Mouse (Mus musculus) ES-CJ7 (cell line): ENCODE measurements around the gene Cadm4.
"Not testable (repeated sequence)": the region's sequence is repeated elsewhere in the genome, so short reads cannot be mapped to it uniquely, and the experiment has no call there.

ENCODE experiments used
- DNase-seq: peaks from one replicate; pipeline ENCODE4 v3.0.0; 2011; ENCODE audit warnings: low read depth, low spot score

Gene Cadm4

DNA sequence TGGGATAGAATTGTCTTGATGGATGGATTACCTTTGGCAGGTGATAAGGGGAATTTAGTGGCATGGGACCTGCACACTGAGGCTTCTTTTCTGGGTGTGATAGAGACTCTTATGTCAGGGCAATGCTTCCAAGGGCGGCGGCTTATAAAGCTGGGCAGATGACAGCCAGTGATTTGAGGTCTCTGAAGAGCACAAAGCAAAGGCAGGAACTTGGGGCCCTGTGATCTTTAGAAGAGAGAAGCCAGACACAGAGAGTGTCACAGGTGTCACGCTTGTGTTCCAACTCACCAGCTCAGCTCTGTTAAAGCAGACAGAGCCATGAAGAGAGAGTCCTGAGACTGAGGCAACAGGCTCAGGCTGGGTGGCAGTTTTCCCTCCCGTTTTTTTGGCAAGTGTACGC lies 13.9 kb upstream of the Cadm4 start:
- DNase-seq, result no peak

DNA sequence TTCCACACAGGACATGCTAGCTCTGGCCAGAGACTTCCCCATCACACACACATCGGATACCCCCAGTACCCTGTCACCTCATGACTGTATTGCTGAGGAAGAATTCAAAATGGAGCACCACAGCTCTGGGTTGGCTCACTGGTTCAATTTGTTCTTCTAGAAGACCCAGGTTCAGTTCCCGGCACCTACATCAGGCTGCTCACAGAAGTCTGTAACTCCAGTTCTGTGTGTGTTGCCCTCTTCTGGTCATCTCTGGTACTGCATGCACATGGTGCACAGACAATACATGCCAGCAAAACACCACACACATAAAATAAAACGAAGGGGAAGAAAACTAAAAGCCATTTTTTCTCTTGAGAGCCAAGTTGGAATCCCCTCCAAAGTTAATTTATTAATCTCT lies 12.7 kb upstream of the Cadm4 start:
- DNase-seq, result peak; percentile 81

DNA sequence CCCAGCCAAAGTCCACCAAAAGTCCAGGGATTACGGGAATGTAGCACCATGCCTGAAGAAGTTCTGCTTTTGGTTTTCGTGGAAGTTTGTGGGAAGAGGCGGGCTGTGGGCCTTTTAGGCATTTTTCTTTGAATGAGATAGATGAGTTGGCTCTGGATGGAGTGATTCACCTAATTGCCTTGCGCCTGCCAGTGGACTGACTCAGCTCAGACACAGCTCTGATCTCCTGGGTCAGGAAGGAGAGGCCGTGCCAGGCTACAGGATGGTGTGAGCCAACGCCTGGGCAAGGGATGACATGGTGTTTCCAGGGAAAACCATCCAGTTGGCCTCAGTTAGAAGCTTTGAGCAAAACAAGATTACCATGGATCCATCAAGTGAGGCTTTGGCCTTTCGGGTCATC lies 11.5 kb upstream of the Cadm4 start:
- no peak for DNase-seq

DNA sequence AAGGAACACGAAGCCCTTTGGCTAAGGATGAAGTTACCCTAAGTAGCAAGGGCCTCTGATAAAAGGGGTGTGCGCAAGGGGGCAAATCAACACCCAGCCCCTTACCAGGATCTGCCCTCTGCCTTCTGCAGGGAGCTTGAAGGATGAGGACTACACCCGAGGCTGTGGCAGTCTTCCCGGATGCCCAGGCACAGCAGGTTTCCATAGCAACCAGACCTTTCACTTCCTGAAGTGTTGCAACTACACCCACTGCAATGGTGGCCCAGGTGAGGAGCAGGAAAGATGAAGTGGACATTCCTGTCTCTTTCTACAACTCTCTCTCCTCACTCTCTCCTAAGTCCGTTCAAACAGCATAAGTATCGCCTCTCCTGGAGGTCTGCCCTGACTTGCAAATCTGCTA lies 9.4 kb upstream of the Cadm4 start:
- DNase-seq, result no peak

DNA sequence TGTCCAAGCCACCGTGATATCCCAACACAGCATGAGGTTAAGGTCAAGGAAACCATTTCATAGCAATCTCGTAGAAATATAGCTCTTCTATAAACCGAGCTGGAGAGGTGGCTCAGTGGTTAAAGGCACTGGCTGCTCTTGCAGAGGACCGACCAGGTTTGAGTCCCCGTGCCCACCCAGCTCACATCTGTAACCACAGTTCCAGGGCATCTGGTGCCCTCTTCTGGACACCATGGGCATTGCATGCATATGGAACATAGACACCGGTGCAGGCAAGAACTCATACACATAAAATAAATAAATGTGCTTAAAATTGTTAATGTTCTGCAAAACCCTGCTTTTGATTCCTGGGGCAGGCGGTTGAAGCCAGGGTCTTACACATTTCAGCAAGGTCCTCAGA lies 8.9 kb upstream of the Cadm4 start:
- peak; percentile 78 for DNase-seq

DNA sequence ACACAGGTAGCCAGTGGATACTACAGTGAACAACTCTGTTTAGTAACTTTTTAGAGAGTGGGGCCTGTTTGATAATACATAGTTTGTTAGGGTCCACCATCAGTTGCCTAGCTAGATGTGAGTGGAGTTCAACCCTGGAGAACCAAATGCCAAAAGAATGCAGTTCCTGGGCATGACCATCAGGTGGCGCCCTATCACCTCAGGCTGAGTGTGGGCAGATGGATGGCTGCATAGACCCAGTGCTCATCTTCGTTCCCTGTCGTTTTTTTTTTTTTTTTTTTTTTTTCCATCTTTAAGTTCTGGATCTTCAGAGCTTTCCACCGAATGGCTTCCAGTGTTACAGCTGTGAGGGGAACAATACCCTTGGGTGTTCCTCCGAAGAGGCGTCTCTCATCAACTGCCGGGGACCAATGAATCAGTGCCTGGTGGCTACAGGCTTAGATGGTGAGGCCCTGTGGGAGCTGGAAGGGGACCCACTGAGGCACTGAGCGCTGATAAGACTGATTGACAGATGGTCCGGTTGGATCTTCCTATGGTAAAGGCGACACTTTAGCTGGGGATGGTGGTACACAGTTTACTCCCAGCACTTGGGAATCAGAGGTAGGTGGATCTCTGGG lies 7.8 kb upstream of the Cadm4 start:
- DNase-seq, result peak; percentile 78

DNA sequence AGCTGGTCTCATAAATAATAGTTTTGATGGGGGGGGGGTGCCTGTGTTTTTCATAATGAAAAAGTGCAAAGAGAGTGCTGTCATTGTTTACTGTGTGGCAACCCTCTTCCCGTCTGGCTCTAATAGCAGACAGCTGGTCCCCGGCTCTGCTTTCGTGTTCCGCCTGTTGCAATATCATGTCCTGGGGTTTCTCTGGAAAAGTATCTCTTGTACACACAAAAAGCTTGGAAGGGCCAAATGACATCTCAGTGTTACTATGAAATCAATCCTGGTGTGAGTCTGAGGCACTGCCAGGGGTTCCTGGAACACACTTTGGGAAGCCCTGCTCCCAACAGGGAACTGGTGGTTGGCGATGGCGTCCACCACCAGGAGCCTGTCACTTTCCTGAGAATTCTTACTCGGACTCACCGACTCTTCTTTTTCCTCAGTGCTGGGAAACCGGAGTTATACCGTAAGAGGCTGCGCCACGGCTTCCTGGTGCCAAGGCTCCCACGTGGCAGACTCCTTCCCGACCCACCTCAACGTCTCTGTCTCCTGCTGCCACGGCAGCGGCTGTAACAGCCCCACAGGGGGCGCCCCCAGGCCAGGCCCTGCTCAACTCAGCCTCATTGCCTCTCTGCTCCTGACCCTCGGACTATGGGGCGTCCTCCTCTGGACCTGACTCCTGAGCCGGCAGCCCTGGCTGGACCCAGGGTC lies 6.9 kb upstream of the Cadm4 start:
- no peak for DNase-seq

DNA sequence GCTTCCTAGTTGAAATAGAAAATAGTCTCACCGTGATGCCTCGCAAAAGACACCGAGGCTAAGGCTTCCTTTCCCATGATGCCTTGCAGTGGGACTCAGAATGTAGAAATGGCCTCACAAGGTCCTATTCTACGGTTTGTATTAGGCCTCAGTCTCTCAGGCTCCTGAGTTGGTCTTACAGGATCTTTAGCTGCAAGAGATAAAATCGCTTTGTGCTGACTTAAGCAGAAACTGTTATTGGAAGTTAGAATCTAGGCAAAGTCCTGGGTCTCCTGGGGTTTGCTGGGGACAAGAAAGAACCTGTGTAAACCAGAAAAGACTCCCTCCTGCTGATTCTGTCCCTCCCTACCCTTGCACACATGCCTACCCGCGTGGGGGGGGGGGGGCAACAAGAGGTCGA lies 5.5 kb upstream of the Cadm4 start:
- DNase-seq, result no peak

DNA sequence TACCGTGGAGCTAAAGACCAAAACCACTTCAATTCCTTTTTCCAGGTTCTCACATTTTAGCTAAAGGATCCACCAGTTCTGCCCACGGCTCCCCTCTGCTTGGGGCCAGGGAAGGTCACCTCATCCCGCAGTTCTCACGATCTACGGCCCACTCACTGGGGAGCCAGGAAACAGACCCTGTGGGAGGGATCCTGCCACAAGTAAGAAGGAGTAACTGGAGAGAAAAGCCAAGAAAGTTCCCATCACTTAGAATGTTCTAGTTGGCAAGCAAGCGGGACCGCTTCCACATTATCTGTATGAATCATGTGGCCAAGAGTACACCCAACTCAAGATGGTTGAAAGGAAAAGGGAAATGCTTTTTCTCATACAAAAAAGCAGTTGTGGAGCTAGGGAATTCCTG lies 5.0 kb upstream of the Cadm4 start:
- no peak for DNase-seq

DNA sequence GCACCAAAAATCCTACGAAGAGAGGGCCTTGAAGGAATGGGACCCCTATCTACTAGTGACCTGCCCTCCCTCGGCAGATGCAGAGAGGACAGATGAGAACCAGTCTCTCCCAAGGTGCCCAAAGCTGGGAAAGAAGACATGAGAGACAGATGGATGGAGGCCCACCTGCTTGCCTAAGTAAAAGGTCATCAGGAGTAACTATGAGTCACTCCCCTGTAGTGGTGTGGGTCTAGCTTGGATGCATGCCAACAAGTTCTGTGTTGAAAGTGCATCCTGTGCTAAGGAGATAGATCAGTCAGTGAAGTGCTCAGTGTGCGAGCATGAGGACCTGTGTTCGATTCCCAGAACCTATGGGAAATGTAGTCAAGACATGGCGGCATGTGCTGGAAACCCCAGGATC lies 2.9 kb upstream of the Cadm4 start:
- no peak for DNase-seq

DNA sequence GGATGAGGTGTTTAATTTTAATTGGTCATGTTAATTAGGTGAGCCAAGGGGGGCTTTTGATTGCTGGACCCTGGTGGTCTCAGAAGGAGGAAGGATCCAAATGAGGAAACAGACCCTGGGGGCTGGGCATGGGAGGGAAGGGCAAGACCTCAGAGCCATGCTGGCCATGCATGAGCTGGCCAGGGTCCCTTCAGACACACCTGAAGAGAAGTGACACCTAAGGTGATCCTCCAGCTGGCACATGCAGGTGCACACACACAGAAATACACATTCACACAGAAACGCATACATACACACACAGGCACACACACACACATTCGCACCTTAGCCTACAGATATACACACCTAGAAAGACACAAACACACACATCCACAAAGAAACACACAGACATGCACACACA lies 2.1 kb upstream of the Cadm4 start:
- no peak for DNase-seq

DNA sequence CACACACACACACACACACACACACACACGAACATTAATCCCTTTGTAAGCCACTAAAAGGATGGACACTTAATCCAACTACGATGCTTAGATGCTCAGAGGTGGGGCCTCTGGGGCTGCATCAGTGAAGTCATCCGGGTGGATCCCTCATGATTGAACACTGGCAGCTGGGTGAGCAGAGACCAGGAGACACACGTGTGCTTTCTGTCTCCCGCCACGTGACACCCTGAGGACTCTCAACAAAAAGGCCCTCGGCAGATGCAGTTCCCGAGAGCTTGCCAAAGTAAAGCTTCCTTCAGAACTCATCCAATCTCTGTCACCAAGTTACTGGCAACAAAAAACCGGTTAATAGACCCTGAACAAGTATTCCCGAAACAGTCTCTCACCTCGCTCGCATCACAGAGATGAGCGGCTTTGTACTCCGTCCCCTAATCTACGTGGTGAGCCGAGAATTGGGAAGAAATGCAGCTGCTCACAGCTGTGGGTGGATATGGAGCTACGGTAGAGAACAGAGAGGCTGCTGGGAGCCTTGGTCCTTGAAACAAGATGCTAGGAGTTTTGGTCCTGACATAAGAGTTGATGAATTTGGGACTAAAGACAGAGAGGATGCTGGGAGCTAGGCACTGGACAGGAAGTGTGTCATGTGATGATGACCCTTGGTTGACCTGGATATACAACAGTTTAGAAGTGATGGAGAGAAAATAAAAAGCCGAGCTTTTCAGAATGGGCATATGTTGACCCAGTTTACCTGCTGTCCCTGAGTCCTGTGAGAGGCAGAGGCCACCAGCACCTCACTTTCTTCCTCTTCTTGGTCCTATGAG lies 1.5 kb upstream of the Cadm4 start:
- no peak for DNase-seq

DNA sequence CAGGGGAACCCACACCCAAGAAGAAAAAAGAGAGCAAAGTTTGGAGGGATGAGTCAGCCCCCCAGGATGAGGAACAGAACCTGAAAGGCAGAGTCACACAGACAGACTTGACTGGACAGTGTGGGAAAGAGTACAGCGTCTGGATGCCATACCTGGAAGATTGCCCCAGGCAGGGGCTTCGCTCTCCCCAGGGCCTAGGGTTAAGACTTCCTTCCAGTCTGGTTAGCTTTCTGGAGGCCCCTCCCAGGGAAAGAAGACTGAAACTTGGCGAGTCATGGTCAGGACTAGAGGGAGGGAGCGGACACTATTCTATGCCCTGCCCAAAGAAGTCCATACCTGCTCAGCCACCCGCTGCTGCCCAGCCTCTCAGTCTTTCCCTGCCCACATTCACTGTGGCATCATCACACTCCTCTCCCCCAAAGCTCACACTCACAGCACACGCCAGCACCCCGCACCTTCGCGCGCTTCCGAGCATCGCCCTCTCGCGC lies 793 bp upstream of the Cadm4 start:
- no peak for DNase-seq

DNA sequence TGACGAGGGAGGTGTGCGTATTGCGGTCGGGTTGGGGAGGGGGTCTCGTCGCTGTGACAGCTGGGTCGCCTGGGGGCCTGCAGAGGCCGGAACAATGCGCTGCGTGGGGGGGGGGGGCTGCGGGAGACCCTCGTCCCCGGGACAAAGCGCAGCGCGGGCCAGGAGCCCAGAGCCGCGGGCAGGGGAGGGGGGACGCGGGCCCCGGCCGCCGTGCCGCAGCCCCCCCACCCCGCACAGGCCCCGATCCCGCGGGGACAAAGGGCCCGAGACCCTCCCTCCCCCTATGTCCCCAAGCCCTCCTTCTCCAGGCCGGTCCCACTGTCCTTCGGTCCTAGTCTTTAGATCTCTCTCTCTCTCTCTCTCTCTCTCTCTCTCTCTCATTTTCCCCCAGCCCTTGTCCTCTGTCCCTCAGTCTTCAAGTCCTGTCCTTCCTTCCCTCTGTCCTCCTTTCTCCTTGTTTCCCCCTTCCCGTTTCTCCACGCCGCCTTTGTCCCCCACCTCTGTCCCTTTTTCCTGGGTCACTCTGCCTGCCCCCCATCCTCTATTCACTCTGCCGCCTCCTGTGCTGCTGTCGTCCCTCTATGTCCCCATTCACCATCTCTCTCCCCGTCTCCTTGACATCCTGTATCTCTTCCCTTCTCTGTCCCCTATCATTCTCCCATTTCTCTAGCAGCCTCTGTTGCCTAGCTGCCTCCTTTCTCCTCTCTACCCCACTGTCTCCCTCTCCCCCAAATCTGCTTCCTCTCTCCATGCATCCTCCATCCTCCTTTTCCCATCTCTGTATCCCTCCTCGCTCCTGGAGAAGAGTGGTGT lies 591 bp downstream of the Cadm4 start:
- DNase-seq, result no peak

DNA sequence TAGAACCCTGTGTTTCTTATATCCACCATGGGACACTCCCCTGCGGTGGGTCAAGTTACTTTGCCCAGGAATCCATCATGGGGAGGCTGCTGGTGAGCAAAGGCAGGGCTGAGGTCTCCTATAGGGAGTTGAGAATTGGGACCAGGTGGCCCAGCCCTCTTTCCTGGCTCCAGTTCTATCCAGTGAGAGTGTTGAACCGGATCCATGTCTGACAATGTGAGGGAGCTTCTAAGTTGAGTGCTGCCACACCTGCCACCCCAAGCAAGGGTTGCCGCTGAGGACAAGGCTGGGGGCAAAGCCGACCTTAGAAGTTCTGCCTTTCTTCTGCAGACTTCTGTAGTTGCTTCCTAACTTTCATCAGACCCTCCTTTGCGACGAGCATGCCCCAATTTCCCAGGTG lies 1.5 kb downstream of the Cadm4 start:
- DNase-seq, result not testable (repeated sequence)

DNA sequence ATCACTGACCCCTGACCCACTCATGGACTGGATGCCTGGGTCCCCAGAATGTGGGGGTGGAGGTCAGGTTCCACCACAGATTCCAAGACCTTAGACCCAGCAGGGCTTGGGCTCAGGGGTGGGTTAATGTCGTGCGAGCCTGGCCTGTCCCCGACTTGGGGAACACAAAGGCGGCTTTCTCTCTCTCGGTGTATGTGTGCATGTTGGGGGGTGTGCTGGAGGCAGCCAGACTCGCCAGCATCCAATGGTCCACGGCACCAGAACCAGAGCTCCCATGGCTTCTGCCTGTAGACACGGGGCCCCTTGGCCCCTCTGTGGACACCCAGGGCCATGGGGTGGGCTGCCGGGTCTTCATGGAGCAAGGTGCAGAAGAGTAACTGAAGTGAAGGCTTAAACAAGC lies 3.7 kb downstream of the Cadm4 start:
- DNase-seq, result no peak

DNA sequence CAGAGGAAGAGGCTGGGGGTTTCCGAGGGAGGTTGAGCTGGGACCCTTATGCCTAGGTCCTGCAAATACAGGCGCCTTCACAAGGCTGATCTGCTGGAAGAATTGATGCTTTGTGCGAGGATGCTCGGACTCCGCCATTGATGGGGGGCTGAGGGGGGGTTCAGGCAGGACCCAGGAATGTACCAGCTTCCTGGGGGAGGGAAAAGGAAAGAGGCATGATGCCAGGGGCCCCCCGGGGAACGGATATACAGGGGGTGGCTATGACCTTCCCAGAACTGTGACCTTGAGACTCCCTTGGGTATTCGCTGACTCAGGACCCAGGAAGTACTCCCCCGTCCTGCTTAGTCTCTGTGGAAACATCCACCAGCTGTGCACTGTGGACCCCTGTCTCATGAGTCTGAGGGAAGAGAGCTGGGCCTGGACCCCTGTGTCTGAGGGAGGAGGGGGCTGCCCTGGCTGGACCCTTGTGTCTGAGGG lies 4.9 kb downstream of the Cadm4 start:
- no peak for DNase-seq

DNA sequence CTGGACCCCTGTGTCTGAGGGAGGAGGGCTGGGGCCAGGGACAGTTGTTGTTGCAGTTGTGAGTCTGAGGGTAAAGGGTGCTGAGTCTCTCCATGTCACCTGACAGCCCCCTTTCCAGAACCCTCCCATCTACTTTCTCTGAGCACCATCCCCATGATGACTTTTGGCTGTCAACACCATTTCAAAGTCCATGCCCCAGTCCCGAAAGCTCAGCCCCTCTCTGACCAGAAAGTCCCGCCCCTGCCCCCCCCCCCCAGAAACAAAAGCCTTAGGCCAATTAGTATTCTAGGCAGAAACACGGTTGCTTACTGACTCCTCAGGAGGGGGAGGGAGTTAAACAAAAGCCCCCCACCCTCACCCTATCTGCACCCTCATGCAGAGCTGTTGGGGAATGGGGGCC lies 5.6 kb downstream of the Cadm4 start:
- DNase-seq, result no peak

DNA sequence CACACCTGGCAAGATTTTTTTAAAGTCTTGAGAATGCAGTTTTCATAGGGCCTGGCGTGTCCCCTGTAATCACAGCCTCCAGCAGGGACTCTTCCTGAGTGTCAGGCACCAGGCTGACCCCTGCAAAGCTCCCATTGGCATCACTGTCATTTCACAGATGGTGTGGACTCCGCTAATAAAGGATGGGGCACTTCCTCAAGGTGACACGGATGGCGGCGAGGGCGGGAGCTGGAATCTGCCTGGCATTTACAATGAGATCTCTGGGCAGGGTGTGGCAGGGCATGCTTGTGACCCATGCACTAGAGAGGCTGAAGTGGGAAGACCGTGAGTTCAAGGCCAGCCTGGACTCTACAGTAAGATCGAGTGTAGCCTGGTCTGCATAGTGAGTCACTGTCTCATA lies 6.5 kb downstream of the Cadm4 start:
- DNase-seq, result no peak

DNA sequence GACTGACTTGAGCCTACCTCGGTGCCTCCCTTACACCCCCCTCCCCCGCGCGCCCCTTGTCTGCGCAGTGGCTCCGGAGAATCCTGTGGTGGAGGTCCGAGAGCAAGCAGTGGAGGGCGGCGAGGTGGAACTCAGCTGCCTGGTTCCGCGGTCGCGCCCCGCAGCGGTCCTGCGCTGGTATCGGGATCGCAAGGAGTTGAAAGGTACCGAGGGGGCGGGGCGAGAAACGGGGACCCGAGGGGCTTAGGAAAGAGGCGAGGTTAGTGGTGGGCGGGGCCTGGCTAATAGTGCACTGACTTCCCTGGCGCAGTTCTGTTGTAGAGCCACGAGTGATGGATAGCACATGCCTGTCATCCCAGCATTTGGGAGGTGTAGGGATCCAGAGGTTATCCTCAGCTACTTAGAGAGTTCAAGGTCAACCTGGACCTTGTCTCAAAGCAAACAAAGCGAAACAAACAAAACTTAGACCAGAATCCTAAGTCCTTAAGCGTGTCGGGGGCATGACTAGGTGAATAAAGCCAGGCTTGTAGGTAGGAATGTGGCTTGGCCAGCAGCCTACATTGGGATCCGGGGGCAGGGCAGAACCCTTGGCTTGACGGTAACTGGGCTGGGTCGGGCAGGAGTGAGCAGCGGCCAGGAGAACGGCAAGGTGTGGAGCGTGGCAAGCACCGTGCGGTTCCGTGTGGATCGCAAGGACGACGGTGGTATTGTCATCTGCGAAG lies 18.2 kb downstream of the Cadm4 start:
- DNase-seq, result peak; percentile 80

DNA sequence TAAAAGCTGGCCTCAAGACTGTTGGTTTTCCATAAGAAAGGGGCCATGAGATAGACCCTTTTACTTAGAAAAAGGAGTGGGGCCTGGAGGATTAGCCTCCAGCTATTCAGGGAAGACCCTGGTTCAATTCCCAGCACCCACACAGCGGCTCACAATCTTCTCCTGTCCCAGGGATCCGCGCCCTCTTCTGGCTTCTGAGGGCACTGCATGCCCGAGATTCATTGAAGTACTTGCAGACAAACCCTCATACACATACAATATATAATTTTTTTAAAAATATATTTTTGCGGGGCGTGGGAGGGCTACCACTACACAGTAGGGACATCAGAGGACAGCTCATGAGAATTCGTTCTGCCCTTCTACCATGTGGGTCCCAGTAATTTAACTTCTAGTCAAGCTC lies 19.1 kb downstream of the Cadm4 start:
- peak; percentile 83 for DNase-seq
